Mouse (Mus musculus) intestine, embryonic 16.5 days (tissue): ENCODE measurements around the gene Pcp4. TPM values are rescaled to one million over a fixed set of nuclear protein-coding genes. Genes with fewer than 3 reads are reported as not detected.
A peak's percentile ranks its signal among the peaks of the same experiment; 100 is the strongest.

Source experiments
- ATAC-seq: fragments of 200-750 bp; cut with Nextera tagmentation; 2 replicates; pipeline ENCODE4 v1.8.0; 2017; ENCODE audit warnings: moderate TSS enrichment, moderate library complexity
- H3K27ac ChIP-seq: fragments of 300-500 bp; sonication (generic); 2 replicates; pipeline ENCODE4 v1.5.1; 2014; ENCODE audit warnings: mild to moderate bottlenecking, low read length
- H3K27me3 ChIP-seq: fragments of 300-500 bp; sonication (generic); replicated peaks from 2 replicates; pipeline ENCODE4 v1.6.1; 2014; ENCODE audit warnings: low read length, control low read depth, mixed read lengths; ENCODE audit not compliant: control insufficient read depth, insufficient read depth
- H3K36me3 ChIP-seq: fragments of 300-500 bp; sonication (generic); 2 replicates; pipeline ENCODE4 v1.6.1; 2014; ENCODE audit warnings: low read length, control low read depth; ENCODE audit not compliant: control insufficient read depth, insufficient read depth
- H3K4me1 ChIP-seq: fragments of 300-500 bp; sonication (generic); 2 replicates; pipeline ENCODE4 v1.6.1; 2014; ENCODE audit warnings: low read length, control low read depth, mixed read lengths; ENCODE audit not compliant: control insufficient read depth, insufficient read depth
- H3K4me2 ChIP-seq: fragments of 300-500 bp; sonication (generic); 2 replicates; pipeline ENCODE4 v1.6.1; 2014; ENCODE audit warnings: low read depth, low read length, control low read depth
- H3K4me3 ChIP-seq: fragments of 300-500 bp; sonication (generic); 2 replicates; pipeline ENCODE4 v1.5.1; 2014; ENCODE audit warnings: mild to moderate bottlenecking, low read length
- H3K9ac ChIP-seq: fragments of 300-500 bp; sonication (generic); 2 replicates; pipeline ENCODE4 v1.6.1; 2014; ENCODE audit warnings: low read depth, low read length
- H3K9me3 ChIP-seq: fragments of 300-500 bp; sonication (generic); 2 replicates; pipeline ENCODE4 v1.6.1; 2016; ENCODE audit warnings: low read length, control low read depth; ENCODE audit not compliant: control insufficient read depth
- WGBS: fragments of 180-500 bp; shearing (Covaris S2); extraction: QIAGEN DNeasy Blood & Tissue Kit; methylation state at CpG from one replicate; pipeline ENCODE4 v1.1.7; 2014; 5-methylcytosine and 5-hydroxymethylcytosine counted together
- polyA plus RNA-seq: library from polyadenylated mRNA; unstranded; fragments of >200 nt; fragmentation: Nextera tagmentation; extraction: Ambion mirVana; gene quantifications from 2 replicates; pipeline ENCODE4 v1.2.1, GENCODE M21; 2015

Gene Pcp4
- polyA plus RNA-seq, 1 experiment from 2014 or later: 48.1 TPM

GRCm38 (mm10) chr16:96472816-96473215, 5.4 kb downstream of the Pcp4 start:
- Histone ChIP-seq H3K27ac (no peak overlapping the region), H3K9ac (no peak overlapping the region), H3K4me3 (no peak overlapping the region), H3K36me3 (no peaks in the 10 kb centered on the region), H3K4me2 (0 out of 2 replicates have a peak overlapping the region, but pooled peaks have one; percentile 3), H3K4me1 (peaks cover 7% of the 10 kb centered on the region), H3K27me3 (no peaks in the 10 kb centered on the region), H3K9me3 (no peaks in the 10 kb centered on the region)
- ATAC-seq: peak; percentile 40; the same call in 1 of the 2 replicates
- 36% methylated on average over 7 of the region's 7 CpGs for WGBS

GRCm38 (mm10) chr16:96474185-96474584, 6.8 kb downstream of the Pcp4 start:
- Histone ChIP-seq H3K27ac (no peak overlapping the region), H3K4me1 (peaks cover 7% of the 10 kb centered on the region), H3K36me3 (no peaks in the 10 kb centered on the region), H3K9me3 (no peaks in the 10 kb centered on the region), H3K27me3 (no peaks in the 10 kb centered on the region), H3K9ac (no peak overlapping the region), H3K4me3 (no peak overlapping the region), H3K4me2 (no peak overlapping the region)
- no peak for ATAC-seq
- 72% methylated on average over 3 of the region's 3 CpGs for WGBS

- ATAC-seq: no peak
- Histone ChIP-seq H3K36me3 (no peaks in the 10 kb centered on the region), H3K27me3 (no peaks in the 10 kb centered on the region), H3K4me1 (no peaks in the 10 kb centered on the region), H3K9me3 (no peaks in the 10 kb centered on the region), H3K4me3 (no peak overlapping the region), H3K4me2 (no peak overlapping the region), H3K27ac (no peak overlapping the region), H3K9ac (no peak overlapping the region)
- 86% methylated on average over 4 of the region's 4 CpGs for WGBS
These were observed 14.4 kb downstream of the Pcp4 start for GRCm38 (mm10) chr16:96481791-96482190.

GRCm38 (mm10) chr16:96487007-96487684, 19.7 kb downstream of the Pcp4 start:
- Histone ChIP-seq H3K4me2 (no peak overlapping the region), H3K36me3 (no peaks in the 10 kb centered on the region), H3K4me3 (no peak overlapping the region), H3K9me3 (no peaks in the 10 kb centered on the region), H3K9ac (no peak overlapping the region), H3K27me3 (no peaks in the 10 kb centered on the region), H3K27ac (no peak overlapping the region), H3K4me1 (no peaks in the 10 kb centered on the region)
- ATAC-seq: no peak
- 68% methylated on average over 11 of the region's 11 CpGs for WGBS

GRCm38 (mm10) chr16:96488038-96488437, 20.6 kb downstream of the Pcp4 start:
- H3K27me3 ChIP-seq: no peaks in the 10 kb centered on the region
- no peak overlapping the region for H3K27ac ChIP-seq
- WGBS: 83% methylated on average over 5 of the region's 5 CpGs
- no peak for ATAC-seq
- no peak overlapping the region for H3K9ac ChIP-seq
- H3K4me1 ChIP-seq: no peaks in the 10 kb centered on the region
- H3K4me3 ChIP-seq: no peak overlapping the region
- H3K36me3 ChIP-seq: no peaks in the 10 kb centered on the region
- H3K9me3 ChIP-seq: no peaks in the 10 kb centered on the region
- no peak overlapping the region for H3K4me2 ChIP-seq

- Histone ChIP-seq H3K27ac (no peak overlapping the region), H3K4me3 (no peak overlapping the region), H3K9ac (no peak overlapping the region), H3K36me3 (no peaks in the 10 kb centered on the region), H3K4me2 (no peak overlapping the region), H3K4me1 (no peaks in the 10 kb centered on the region), H3K9me3 (no peaks in the 10 kb centered on the region), H3K27me3 (no peaks in the 10 kb centered on the region)
- WGBS: 78% methylated on average over 3 of the region's 3 CpGs
- no peak for ATAC-seq
These were observed 24.1 kb downstream of the Pcp4 start for GRCm38 (mm10) chr16:96491530-96491929.

- no peak overlapping the region for H3K4me3 ChIP-seq
- 74% methylated on average over 6 of the region's 6 CpGs for WGBS
- no peak overlapping the region for H3K27ac ChIP-seq
- H3K4me1 ChIP-seq: no peaks in the 10 kb centered on the region
- ATAC-seq: no peak
- H3K36me3 ChIP-seq: no peaks in the 10 kb centered on the region
- H3K27me3 ChIP-seq: no peaks in the 10 kb centered on the region
- no peaks in the 10 kb centered on the region for H3K9me3 ChIP-seq
- no peak overlapping the region for H3K4me2 ChIP-seq
- H3K9ac ChIP-seq: no peak overlapping the region
These were observed 26.7 kb downstream of the Pcp4 start for GRCm38 (mm10) chr16:96494079-96494478.

- ATAC-seq: no peak
- Histone ChIP-seq H3K4me1 (no peaks in the 10 kb centered on the region), H3K9ac (no peak overlapping the region), H3K4me3 (no peak overlapping the region), H3K27me3 (no peaks in the 10 kb centered on the region), H3K27ac (no peak overlapping the region), H3K36me3 (no peaks in the 10 kb centered on the region), H3K4me2 (no peak overlapping the region), H3K9me3 (no peaks in the 10 kb centered on the region)
- 41% methylated on average over 7 of the region's 7 CpGs for WGBS
These were observed 31.5 kb downstream of the Pcp4 start for GRCm38 (mm10) chr16:96498951-96499350.

GRCm38 (mm10) chr16:96501241-96501640, 33.8 kb downstream of the Pcp4 start:
- Histone ChIP-seq H3K27ac (no peak overlapping the region), H3K27me3 (no peaks in the 10 kb centered on the region), H3K4me1 (no peaks in the 10 kb centered on the region), H3K9me3 (no peaks in the 10 kb centered on the region), H3K36me3 (no peaks in the 10 kb centered on the region), H3K4me2 (no peak overlapping the region), H3K9ac (no peak overlapping the region), H3K4me3 (no peak overlapping the region)
- ATAC-seq: no peak
- 86% methylated on average over 6 of the region's 6 CpGs for WGBS

GRCm38 (mm10) chr16:96502586-96502985, 35.2 kb downstream of the Pcp4 start:
- Histone ChIP-seq H3K4me3 (no peak overlapping the region), H3K4me2 (no peak overlapping the region), H3K27me3 (no peaks in the 10 kb centered on the region), H3K9ac (no peak overlapping the region), H3K9me3 (no peaks in the 10 kb centered on the region), H3K4me1 (no peaks in the 10 kb centered on the region), H3K27ac (no peak overlapping the region), H3K36me3 (no peaks in the 10 kb centered on the region)
- WGBS: 74% methylated on average over 3 of the region's 3 CpGs
- ATAC-seq: no peak
